Mouse (Mus musculus) mouse embryonic stem cell (cell line): ENCODE data around the gene Dcst1.

Source experiments
- in situ Hi-C, 2 experiments: fragments of 300-500 bp; cut with MboI; formaldehyde crosslinking; loops; 1 replicate in 1 of 2; 3 replicates in 1 of 2; pipeline ENCODE4 v1.14.3; 2019 to 2020; ENCODE audit warnings: low sequenced_read_pairs in 2 of 2, low pct_unique_long_range_greater_than_20kb in 1 of 2, mixed read lengths in 1 of 2; ENCODE audit not compliant: unreplicated experiment in 1 of 2

The Dcst1 gene

GRCm38 (mm10) chr3:89390111-89390515, 25.1 kb upstream of the Dcst1 start:
- in situ Hi-C loops, result no loop called here

- in situ Hi-C loops, result no loop called here
Observed at GRCm38 (mm10) chr3:89388901-89389740, 24.1 kb upstream of the Dcst1 start.

- in situ Hi-C loops, result no loop called here
Observed at GRCm38 (mm10) chr3:89388134-89388881, 23.3 kb upstream of the Dcst1 start.

GRCm38 (mm10) chr3:89387632-89388031, 22.6 kb upstream of the Dcst1 start:
- in situ Hi-C loops, result no loop called here

GRCm38 (mm10) chr3:89386438-89387420, 21.7 kb upstream of the Dcst1 start:
- in situ Hi-C loops, result no loop called here

- in situ Hi-C loops, result no loop called here
Observed at GRCm38 (mm10) chr3:89385451-89385850, 20.4 kb upstream of the Dcst1 start.

- in situ Hi-C loops, result no loop called here
Observed at GRCm38 (mm10) chr3:89384331-89385076, 19.5 kb upstream of the Dcst1 start.

- in situ Hi-C loops, result no loop called here
Observed at GRCm38 (mm10) chr3:89383651-89384255, 18.7 kb upstream of the Dcst1 start.

- in situ Hi-C loops, result no loop called here
Observed at GRCm38 (mm10) chr3:89382950-89383349, 17.9 kb upstream of the Dcst1 start.

- in situ Hi-C loops, result no loop called here
Observed at GRCm38 (mm10) chr3:89382033-89382882, 17.2 kb upstream of the Dcst1 start.

GRCm38 (mm10) chr3:89381233-89381632, 16.2 kb upstream of the Dcst1 start:
- in situ Hi-C loops, result no loop called here

GRCm38 (mm10) chr3:89380711-89381110, 15.7 kb upstream of the Dcst1 start:
- in situ Hi-C loops, result no loop called here

- in situ Hi-C loops, result no loop called here
Observed at GRCm38 (mm10) chr3:89380291-89380690, 15.2 kb upstream of the Dcst1 start.

- in situ Hi-C loops, result no loop called here
Observed at GRCm38 (mm10) chr3:89379388-89380131, 14.5 kb upstream of the Dcst1 start.

- in situ Hi-C loops, result no loop called here
Observed at GRCm38 (mm10) chr3:89378394-89379067, 13.5 kb upstream of the Dcst1 start.

GRCm38 (mm10) chr3:89377831-89378230, 12.8 kb upstream of the Dcst1 start:
- in situ Hi-C loops, result no loop called here
